Mouse (Mus musculus) thymus, postnatal 36 days (tissue): Measurements from ENCODE around the gene Ncapd2.
A peak's percentile ranks its signal among the peaks of the same experiment; 100 is the strongest.

ENCODE experiments used
- DNase-seq, 2 experiments: peaks; one replicate each; pipeline ENCODE4 v3.0.0; 2022; ENCODE audit warnings: mixed read lengths in 2 of 2

Gene Ncapd2

GRCm38 (mm10) chr6:125191332-125192015 lies at the start of gene Ncapd2, which contains the start of gene Mrpl51:
Ncapd2 (minus strand) TSS chr6:125191701.
Mrpl51 (plus strand) TSS chr6:125191801.
- peak; percentile 97 to 98 for DNase-seq

- DNase-seq, result peak in 1 of 2 experiments; percentile 35
These were observed 49.1 kb upstream of the Ncapd2 start for GRCm38 (mm10) chr6:125240617-125241016.

DNA sequence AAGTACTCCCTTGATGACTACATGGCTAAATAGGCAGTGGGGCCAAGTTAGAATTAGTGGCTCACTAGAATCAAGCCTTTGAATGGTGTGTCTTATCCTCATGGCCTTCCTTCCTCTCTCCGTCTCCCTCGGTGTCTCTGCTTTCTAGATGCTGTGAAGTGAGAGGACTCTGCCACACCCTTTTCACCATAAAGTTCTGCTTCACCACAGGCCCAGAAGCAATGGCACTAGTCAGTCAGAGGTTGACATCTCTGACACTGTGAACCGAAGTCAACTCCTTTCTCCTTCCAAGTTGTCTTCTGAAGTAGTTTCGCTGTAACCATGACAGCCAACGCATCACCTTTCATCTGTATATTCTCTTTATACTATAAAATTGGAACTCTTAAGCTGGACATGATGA lies 48.0 kb upstream of the Ncapd2 start:
- DNase-seq, result no peak

DNA sequence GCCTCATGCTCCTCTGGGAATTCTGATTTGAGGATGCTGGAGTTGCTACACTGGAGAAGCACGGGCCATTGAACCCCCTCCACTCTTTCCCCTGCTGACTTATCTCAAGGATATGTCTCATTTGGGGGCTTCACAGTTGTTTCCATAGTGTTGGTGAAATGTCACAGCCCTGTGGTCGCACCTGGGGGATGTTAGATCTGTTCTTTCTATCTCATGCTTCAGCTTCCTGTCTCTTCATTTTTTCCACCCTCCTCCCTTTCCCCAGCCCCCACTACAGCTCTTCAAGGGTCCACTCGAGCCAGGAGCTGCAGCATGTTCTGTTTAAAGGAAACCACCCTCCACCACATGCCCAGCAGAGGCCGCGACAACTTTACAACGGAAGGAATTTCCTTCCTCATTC lies 46.9 kb upstream of the Ncapd2 start:
- DNase-seq, result peak; percentile 73 to 86

- DNase-seq, result peak; percentile 70 to 71
These were observed 45.9 kb upstream of the Ncapd2 start for GRCm38 (mm10) chr6:125237421-125237820.

DNA sequence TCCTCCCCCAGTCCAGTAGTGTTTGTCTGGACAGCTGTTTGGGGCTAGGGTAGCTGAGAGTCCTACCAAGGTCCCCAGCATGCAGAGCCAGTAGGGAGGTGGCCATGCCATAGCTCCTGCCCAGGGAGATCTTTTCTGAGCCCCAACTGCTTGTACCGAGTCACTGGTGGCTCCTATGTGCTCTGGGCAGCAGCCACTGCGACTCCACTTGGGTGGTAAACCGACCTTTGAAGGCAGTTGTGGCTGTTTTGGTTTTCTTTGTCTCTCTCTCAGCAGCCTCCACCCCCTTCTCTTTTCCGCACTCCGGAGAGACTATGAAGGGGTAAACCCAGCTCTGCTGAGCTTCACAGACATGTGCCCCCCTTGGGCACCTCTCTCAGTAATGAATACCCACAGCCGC lies 45.3 kb upstream of the Ncapd2 start, which contains the start of gene Cd27:
Gene Cd27, minus strand, starts transcription at position 229 of the 400 bp plus-strand sequence.
- DNase-seq, result peak; percentile 83 to 85

DNA sequence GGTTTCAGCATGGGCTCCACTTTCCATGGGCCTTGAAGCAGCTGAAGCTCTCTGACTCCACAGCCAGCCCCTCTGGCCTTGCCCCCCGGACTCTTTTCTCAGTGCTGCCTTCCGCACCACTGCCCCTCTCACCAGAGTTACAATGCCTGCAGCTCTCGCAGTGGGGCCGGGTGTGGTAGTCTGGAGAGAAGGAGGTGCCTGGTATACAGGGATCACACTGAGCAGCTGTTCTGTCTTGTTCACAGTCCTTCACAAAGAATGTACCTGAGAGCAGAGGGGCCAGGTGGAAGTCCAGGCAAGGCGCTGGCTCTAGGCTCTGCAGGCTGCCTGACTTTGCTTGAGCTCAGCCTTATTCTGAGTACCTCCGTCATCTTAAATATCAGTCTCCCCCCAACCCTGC lies 44.8 kb upstream of the Ncapd2 start:
- DNase-seq, result peak; percentile 67

GRCm38 (mm10) chr6:125234520-125234828 lies 43.0 kb upstream of the Ncapd2 start:
- DNase-seq, result no peak

DNA sequence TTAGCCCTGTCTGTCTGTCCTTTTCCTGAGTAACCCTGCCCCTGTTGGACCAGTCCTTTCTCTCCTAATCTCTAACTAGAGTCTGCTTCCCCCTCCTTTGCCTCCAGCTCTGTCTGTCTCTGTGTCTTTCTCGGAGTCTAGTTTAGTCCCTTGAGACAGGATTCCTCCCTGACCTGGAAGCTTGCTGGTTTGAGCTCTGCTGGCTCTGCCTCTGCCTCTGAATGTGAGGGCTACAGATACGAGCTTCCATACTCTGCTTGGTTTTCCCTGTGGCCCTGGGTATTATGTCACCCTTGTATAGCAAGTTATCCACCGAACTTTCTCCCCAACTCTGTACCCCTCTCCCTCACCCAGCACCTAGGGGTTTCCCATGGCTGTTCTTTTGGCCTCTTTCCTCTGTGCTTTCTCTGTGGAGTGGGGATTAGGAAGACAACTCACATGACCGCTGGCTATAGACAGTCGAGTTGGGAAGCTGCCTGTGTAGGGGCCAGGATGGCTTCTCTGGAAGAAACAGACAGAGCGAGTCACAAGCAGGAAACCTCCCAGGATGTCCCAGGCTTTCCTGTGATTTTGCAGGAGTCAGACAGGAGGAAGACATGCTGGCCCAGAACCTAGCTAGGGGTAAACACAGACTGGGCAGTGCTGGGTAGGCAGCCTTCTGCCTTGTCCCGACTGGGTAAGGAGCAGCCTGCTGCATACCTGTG lies 42.5 kb upstream of the Ncapd2 start:
- DNase-seq, result no peak

DNA sequence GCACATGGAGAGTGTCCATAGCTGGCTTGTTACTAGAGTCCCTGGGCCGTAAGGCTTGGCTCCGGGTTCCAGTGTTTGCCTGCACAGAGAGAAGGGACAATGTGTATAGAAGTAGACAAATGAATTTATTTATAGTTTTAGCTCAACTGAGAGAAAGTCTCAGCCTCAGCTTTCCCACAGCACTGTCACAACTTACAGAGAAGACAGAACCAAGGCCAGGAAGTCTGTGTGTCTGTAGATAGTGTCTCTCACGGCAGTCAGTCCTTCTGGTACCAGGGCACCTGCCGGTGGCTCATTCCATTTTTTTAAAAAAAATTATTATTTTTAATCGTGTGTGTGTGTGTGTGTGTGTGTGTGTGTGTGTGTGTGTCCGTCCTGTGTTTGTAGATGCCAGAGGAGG lies 41.0 kb upstream of the Ncapd2 start:
- DNase-seq, result no peak

GRCm38 (mm10) chr6:125232045-125232437 lies 40.5 kb upstream of the Ncapd2 start:
- peak in 1 of 2 experiments; percentile 44 for DNase-seq

DNA sequence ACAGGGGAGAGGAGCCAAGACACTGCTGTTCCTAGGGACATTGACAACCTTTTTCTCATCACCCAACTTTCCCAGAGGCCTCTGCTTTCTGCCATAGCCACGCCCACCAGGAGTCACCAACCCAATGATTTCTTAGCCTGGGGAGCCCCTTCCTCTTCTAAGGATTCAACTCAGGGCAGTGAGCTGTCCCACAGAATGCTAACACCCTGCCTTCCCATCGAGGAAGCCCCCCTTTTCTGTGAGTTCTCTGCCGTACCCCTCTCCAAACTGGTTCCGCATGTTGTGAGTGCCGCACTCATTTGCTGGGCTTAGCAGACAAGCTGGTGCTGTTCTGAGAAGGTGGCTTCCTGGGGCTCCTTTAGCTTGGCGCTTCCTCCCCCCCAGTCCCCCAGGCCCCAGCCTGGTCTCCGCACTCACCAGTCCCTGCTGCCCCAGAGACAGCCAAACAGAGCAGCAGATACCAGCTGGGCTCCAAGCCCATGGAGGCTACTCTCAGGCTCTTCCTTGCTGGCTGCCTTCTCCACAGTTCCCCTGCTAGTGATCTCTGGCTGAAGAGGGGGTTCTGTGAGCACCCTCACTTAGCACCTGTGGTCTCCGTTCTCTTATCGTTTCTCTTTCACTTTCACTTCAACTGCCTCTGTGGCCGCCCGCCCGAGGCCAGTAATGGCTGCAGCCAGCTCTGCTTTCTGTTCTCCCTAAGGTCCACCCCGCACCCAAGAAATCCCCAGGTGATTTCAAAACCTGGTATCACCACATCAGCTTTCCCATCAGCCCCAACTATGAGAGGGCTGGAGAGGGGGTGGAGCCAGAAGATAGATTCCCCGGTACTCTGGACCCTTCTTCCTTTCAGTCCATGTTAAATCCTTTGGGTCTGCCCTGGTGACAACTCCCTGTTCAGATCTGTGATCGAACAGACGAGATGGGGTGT lies 39.9 kb upstream of the Ncapd2 start, which contains the start of gene Tapbpl:
Gene Tapbpl, minus strand, starts transcription at position 744 of the 928 bp plus-strand sequence.
- DNase-seq, result peak; percentile 81 to 86

- DNase-seq, result peak; percentile 26 to 63
These were observed 39.1 kb upstream of the Ncapd2 start for GRCm38 (mm10) chr6:125230571-125230970.

GRCm38 (mm10) chr6:125225518-125226115 lies 34.1 kb upstream of the Ncapd2 start:
- peak; percentile 67 to 74 for DNase-seq

GRCm38 (mm10) chr6:125222577-125222976 lies 31.1 kb upstream of the Ncapd2 start:
- peak; percentile 45 to 59 for DNase-seq

DNA sequence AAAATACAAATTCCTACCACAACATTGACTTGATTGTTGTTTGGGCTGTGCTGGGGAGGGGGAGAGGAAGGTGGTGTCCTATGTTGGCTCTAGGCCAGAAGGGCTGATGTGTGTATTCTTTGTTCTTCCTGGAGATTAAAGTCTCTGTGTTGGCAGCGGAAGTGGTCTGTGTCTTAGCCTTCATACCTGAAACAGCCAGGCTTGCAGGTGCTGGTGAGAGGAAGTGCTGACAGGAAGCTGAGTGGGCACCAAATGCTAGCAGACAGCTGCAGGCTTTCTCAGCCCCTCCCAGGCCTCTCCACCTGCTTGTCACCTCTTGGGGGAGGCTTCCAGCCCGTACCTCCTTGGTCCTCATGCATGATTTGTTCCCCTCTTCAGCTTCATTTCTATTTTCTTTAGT lies 30.6 kb upstream of the Ncapd2 start:
- DNase-seq, result peak; percentile 86 to 95

DNA sequence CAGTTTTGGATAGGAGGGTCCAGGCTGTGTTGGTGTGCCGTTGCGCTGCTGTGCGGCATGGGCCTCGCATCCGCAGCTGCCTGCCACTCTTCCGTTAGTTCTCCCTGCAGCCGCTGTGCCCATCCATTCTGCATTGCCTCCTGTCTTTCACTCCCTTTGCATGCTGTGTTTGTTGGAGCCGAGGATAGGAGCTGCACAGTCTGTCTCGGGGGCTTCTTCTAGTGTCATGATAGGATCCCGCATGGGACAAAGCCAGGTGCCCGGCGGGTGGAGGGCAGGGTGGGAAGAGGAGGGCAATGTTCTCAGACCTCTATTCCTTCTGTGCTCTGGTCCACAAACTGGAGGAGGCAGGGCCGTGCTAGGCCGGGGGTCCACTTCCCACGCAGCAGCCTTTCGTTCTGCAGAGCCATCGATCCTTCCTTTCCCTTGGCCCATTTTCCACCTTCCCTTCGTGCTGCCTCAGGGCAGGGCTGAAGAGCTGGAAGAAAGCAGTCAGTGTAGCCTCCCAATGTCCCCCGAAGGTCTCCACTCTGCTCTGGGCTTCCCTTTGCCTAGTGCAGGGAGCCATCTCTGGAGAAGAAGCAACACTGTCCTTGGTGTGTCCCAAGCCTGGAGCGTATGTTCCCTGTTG lies 29.7 kb upstream of the Ncapd2 start:
- DNase-seq, result peak; percentile 51 to 56

GRCm38 (mm10) chr6:125218963-125219362 lies 27.5 kb upstream of the Ncapd2 start:
- peak; percentile 67 to 71 for DNase-seq

DNA sequence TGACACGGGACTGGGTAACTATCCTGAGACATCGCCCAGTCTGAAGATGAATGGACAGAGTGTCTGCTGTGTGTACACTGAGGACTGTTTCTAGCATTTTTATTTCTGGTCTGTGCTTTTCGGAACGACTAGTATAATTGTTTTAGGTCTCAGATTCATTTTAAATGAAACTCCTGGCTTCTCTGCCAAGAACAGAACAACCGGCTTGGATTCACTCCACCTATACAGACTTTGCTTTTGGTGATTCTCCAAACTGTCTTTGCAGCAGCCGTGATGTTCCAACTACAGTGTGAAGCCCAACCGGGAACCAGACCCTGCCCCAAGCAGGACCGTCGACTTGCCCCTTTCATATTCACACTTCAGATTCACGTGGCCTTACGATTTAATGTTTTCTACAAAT lies 26.4 kb upstream of the Ncapd2 start:
- DNase-seq, result no peak

DNA sequence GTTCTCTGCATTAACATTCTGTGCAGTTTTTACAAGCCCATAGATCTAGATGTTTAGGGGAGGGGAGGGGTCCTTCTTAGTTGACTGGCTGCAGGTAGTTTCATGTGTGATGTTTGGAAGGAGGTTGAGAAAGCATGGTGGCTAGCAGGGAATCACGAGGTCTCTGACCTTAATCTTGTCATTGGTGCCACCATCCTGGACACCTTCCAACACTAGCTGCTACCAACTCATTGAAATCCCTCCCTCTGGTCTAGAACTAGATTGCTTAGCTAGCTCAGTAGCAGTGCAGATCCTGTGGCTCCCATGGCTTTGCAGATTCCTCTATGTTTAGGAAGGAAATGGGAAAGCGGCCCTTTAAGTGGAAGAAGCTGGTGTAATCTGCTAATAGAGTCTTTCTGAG lies 25.4 kb upstream of the Ncapd2 start:
- DNase-seq, result peak in 1 of 2 experiments; percentile 7

GRCm38 (mm10) chr6:125215148-125215954 lies 23.9 kb upstream of the Ncapd2 start, which contains the start of gene Vamp1:
Vamp1 (plus strand) TSS chr6:125215551.
- DNase-seq, result peak; percentile 92
